Mouse (Mus musculus): ENCODE results near the gene Tcf7l1. TPM values are rescaled to one million over a fixed set of nuclear protein-coding genes. Genes with fewer than 3 reads are reported as not detected.
"Not testable (repeated sequence)": the region's sequence is repeated elsewhere in the genome, so short reads cannot be mapped to it uniquely, and the experiment has no call there.

Gene Tcf7l1
- polyA plus RNA-seq (2014; fragmentation: Nextera tagmentation; extraction: Ambion mirVana): 23.1 and 26.5 TPM in 2 replicates

GRCm38 (mm10) chr6:72788892-72789699 is at the start of gene Tcf7l1:
Tcf7l1 (minus strand) TSS chr6:72789254.
- peak; percentile 99 for DNase-seq (ENCODE audit: low spot score)
- H3K4me1 ChIP-seq (replicated peaks; ENCODE audit: control insufficient read depth, insufficient read depth, low read length): peaks cover 8% of the 10 kb centered on the region

GRCm38 (mm10) chr6:72837756-72838155 is 48.7 kb upstream of the Tcf7l1 start:
- no peak overlapping the region for H3K27ac ChIP-seq (ENCODE audit: low read depth)
- DNase-seq (ENCODE audit: low spot score) (no peak), ATAC-seq (replicated peaks; ENCODE audit: low FRiP score, low TSS enrichment, low read depth) (no peak)
- H3K27me3 ChIP-seq (replicated peaks; ENCODE audit: control insufficient read depth, insufficient read depth, low read length): no peaks in the 10 kb centered on the region
- H3K9ac ChIP-seq (ENCODE audit: low read length): no peak overlapping the region
- no peaks in the 10 kb centered on the region for H3K4me1 ChIP-seq (replicated peaks; ENCODE audit: control insufficient read depth, insufficient read depth, low read length)
- H3K4me2 ChIP-seq (ENCODE audit: low read length): no peak overlapping the region
- no peak overlapping the region for H3K4me3 ChIP-seq (ENCODE audit: low read depth, low read length)
- H3K9me3 ChIP-seq (ENCODE audit: control insufficient read depth, low read length): no peaks in the 10 kb centered on the region
- peaks cover 33% of the 10 kb centered on the region for H3K36me3 ChIP-seq (ENCODE audit: control insufficient read depth, insufficient read depth, low read length)
- 91% methylated on average over 4 of the region's 4 CpGs for WGBS

More at GRCm38 (mm10) chr6:72788892-72789699, at the start of gene Tcf7l1:
- Histone ChIP-seq H3K4me3 (ENCODE audit: low read depth, low read length) (peak within 1 kb of the TSS; percentile 67), H3K9ac (ENCODE audit: low read length) (peak within 1 kb of the TSS; percentile 92), H3K9me3 (ENCODE audit: control insufficient read depth, low read length) (no peaks in the 10 kb centered on the region), H3K4me2 (ENCODE audit: low read length) (peak within 1 kb of the TSS; percentile 84), H3K27ac (ENCODE audit: low read depth) (peak within 1 kb of the TSS; percentile 92), H3K36me3 (ENCODE audit: control insufficient read depth, insufficient read depth, low read length) (peaks cover 14% of the 10 kb centered on the region), H3K27me3 (replicated peaks; ENCODE audit: control insufficient read depth, insufficient read depth, low read length) (no peaks in the 10 kb centered on the region)
- ATAC-seq (replicated peaks; ENCODE audit: low FRiP score, low TSS enrichment, low read depth): peak; percentile 94
- under 1% methylated on average over 77 of the region's 80 CpGs for WGBS

GRCm38 (mm10) chr6:72834518-72834917 is 45.5 kb upstream of the Tcf7l1 start:
- H3K9me3 ChIP-seq (ENCODE audit: control insufficient read depth, low read length): no peaks in the 10 kb centered on the region
- no peak overlapping the region for H3K9ac ChIP-seq (ENCODE audit: low read length)
- H3K27ac ChIP-seq (ENCODE audit: low read depth): no peak overlapping the region
- H3K27me3 ChIP-seq (replicated peaks; ENCODE audit: control insufficient read depth, insufficient read depth, low read length): no peaks in the 10 kb centered on the region
- H3K4me2 ChIP-seq (ENCODE audit: low read length): no peak overlapping the region
- no peak overlapping the region for H3K4me3 ChIP-seq (ENCODE audit: low read depth, low read length)
- WGBS: 66% methylated on average over 4 of the region's 4 CpGs
- peaks cover 1% of the 10 kb centered on the region; the same call in 1 of the 2 replicates for H3K36me3 ChIP-seq (ENCODE audit: control insufficient read depth, insufficient read depth, low read length)
- ATAC-seq (replicated peaks; ENCODE audit: low FRiP score, low TSS enrichment, low read depth) (no peak), DNase-seq (ENCODE audit: low spot score) (no peak)
- no peaks in the 10 kb centered on the region for H3K4me1 ChIP-seq (replicated peaks; ENCODE audit: control insufficient read depth, insufficient read depth, low read length)

- H3K4me1 ChIP-seq (replicated peaks; ENCODE audit: control insufficient read depth, insufficient read depth, low read length): no peaks in the 10 kb centered on the region
- no peaks in the 10 kb centered on the region for H3K36me3 ChIP-seq (ENCODE audit: control insufficient read depth, insufficient read depth, low read length)
- no peak overlapping the region for H3K4me3 ChIP-seq (ENCODE audit: low read depth, low read length)
- no peak overlapping the region for H3K27ac ChIP-seq (ENCODE audit: low read depth)
- H3K9me3 ChIP-seq (ENCODE audit: control insufficient read depth, low read length): no peaks in the 10 kb centered on the region
- no peak overlapping the region for H3K9ac ChIP-seq (ENCODE audit: low read length)
- ATAC-seq (replicated peaks; ENCODE audit: low FRiP score, low TSS enrichment, low read depth) (no peak), DNase-seq (ENCODE audit: low spot score) (no peak)
- H3K4me2 ChIP-seq (ENCODE audit: low read length): no peak overlapping the region
- WGBS: 58% methylated on average over 3 of the region's 3 CpGs
- H3K27me3 ChIP-seq (replicated peaks; ENCODE audit: control insufficient read depth, insufficient read depth, low read length): no peaks in the 10 kb centered on the region
Measured at GRCm38 (mm10) chr6:72831858-72832257, 42.8 kb upstream of the Tcf7l1 start.

GRCm38 (mm10) chr6:72831276-72831675 is 42.2 kb upstream of the Tcf7l1 start:
- Histone ChIP-seq H3K9me3 (ENCODE audit: control insufficient read depth, low read length) (no peaks in the 10 kb centered on the region), H3K9ac (ENCODE audit: low read length) (no peak overlapping the region), H3K27ac (ENCODE audit: low read depth) (no peak overlapping the region), H3K27me3 (replicated peaks; ENCODE audit: control insufficient read depth, insufficient read depth, low read length) (no peaks in the 10 kb centered on the region), H3K4me3 (ENCODE audit: low read depth, low read length) (no peak overlapping the region), H3K4me1 (replicated peaks; ENCODE audit: control insufficient read depth, insufficient read depth, low read length) (no peaks in the 10 kb centered on the region), H3K36me3 (ENCODE audit: control insufficient read depth, insufficient read depth, low read length) (no peaks in the 10 kb centered on the region), H3K4me2 (ENCODE audit: low read length) (no peak overlapping the region)
- DNase-seq (ENCODE audit: low spot score) (peak; percentile 91), ATAC-seq (replicated peaks; ENCODE audit: low FRiP score, low TSS enrichment, low read depth) (no peak; the same call in 1 of the 2 replicates)
- WGBS: 27% methylated on average over 3 of the region's 3 CpGs

- no peak for DNase-seq (ENCODE audit: low spot score)
- Histone ChIP-seq H3K27me3 (replicated peaks; ENCODE audit: control insufficient read depth, insufficient read depth, low read length) (no peaks in the 10 kb centered on the region), H3K4me3 (ENCODE audit: low read depth, low read length) (no peak overlapping the region), H3K9ac (ENCODE audit: low read length) (no peak overlapping the region), H3K27ac (ENCODE audit: low read depth) (no peak overlapping the region), H3K4me1 (replicated peaks; ENCODE audit: control insufficient read depth, insufficient read depth, low read length) (no peaks in the 10 kb centered on the region), H3K4me2 (ENCODE audit: low read length) (no peak overlapping the region), H3K36me3 (ENCODE audit: control insufficient read depth, insufficient read depth, low read length) (no peaks in the 10 kb centered on the region), H3K9me3 (ENCODE audit: control insufficient read depth, low read length) (no peaks in the 10 kb centered on the region)
- no peak for ATAC-seq (replicated peaks; ENCODE audit: low FRiP score, low TSS enrichment, low read depth)
- WGBS: 83% methylated on average over 3 of the region's 3 CpGs
Measured at GRCm38 (mm10) chr6:72828857-72829256, 39.8 kb upstream of the Tcf7l1 start.

GRCm38 (mm10) chr6:72828037-72828436 is 39.0 kb upstream of the Tcf7l1 start:
- 11% methylated on average over 9 of the region's 9 CpGs for WGBS

GRCm38 (mm10) chr6:72825762-72826161 is 36.7 kb upstream of the Tcf7l1 start:
- ATAC-seq (replicated peaks; ENCODE audit: low FRiP score, low TSS enrichment, low read depth): no peak
- no peaks in the 10 kb centered on the region for H3K27me3 ChIP-seq (replicated peaks; ENCODE audit: control insufficient read depth, insufficient read depth, low read length)
- H3K36me3 ChIP-seq (ENCODE audit: control insufficient read depth, insufficient read depth, low read length): no peaks in the 10 kb centered on the region

More at GRCm38 (mm10) chr6:72828037-72828436, 39.0 kb upstream of the Tcf7l1 start:
- H3K4me3 ChIP-seq (ENCODE audit: low read depth, low read length); H3K27me3 ChIP-seq (replicated peaks; ENCODE audit: control insufficient read depth, insufficient read depth, low read length); H3K27ac ChIP-seq (ENCODE audit: low read depth); H3K9ac ChIP-seq (ENCODE audit: low read length); H3K4me1 ChIP-seq (replicated peaks; ENCODE audit: control insufficient read depth, insufficient read depth, low read length); H3K9me3 ChIP-seq (ENCODE audit: control insufficient read depth, low read length); H3K4me2 ChIP-seq (ENCODE audit: low read length); ATAC-seq (replicated peaks; ENCODE audit: low FRiP score, low TSS enrichment, low read depth); DNase-seq (ENCODE audit: low spot score); H3K36me3 ChIP-seq (ENCODE audit: control insufficient read depth, insufficient read depth, low read length): not testable (repeated sequence)

More at GRCm38 (mm10) chr6:72825762-72826161, 36.7 kb upstream of the Tcf7l1 start:
- Histone ChIP-seq H3K4me2 (ENCODE audit: low read length) (no peak overlapping the region; the same call in 1 of the 2 replicates), H3K9ac (ENCODE audit: low read length) (no peak overlapping the region), H3K4me1 (replicated peaks; ENCODE audit: control insufficient read depth, insufficient read depth, low read length) (no peaks in the 10 kb centered on the region), H3K9me3 (ENCODE audit: control insufficient read depth, low read length) (no peaks in the 10 kb centered on the region), H3K27ac (ENCODE audit: low read depth) (no peak overlapping the region), H3K4me3 (ENCODE audit: low read depth, low read length) (no peak overlapping the region)
- WGBS: 51% methylated on average over 9 of the region's 9 CpGs
- DNase-seq (ENCODE audit: low spot score): no peak

All from intestine, embryonic 14.5 days (tissue).